Mouse (Mus musculus) liver, embryonic 11.5 days (tissue): ENCODE results near the gene Sec14l2. TPM values are rescaled to one million over a fixed set of nuclear protein-coding genes. Genes with fewer than 3 reads are reported as not detected.

Experiments used
- ATAC-seq: fragments of 200-750 bp; cut with Nextera tagmentation; replicated peaks from 2 replicates; pipeline ENCODE4 v1.8.0; 2017; ENCODE audit warnings: moderate number of reproducible peaks, mild to moderate bottlenecking, moderate TSS enrichment, moderate library complexity; ENCODE audit not compliant: low FRiP score
- DNase-seq: peaks from one replicate; pipeline ENCODE4 v3.0.0-alpha.2; 2017; ENCODE audit warnings: low spot score
- H3K27ac ChIP-seq: fragments of 300-500 bp; sonication (generic); 2 replicates; pipeline ENCODE4 v1.5.1; 2014; ENCODE audit warnings: mild to moderate bottlenecking, low read depth, low read length, control low read depth
- H3K27me3 ChIP-seq: fragments of 300-500 bp; sonication (generic); replicated peaks from 2 replicates; pipeline ENCODE4 v1.6.1; 2014; ENCODE audit warnings: low read length, mixed read lengths; ENCODE audit not compliant: control insufficient read depth, insufficient read depth
- H3K36me3 ChIP-seq: fragments of 300-500 bp; sonication (generic); 2 replicates; pipeline ENCODE4 v1.6.1; 2014; ENCODE audit warnings: mild to moderate bottlenecking, low read length, moderate library complexity, mixed read lengths; ENCODE audit not compliant: control insufficient read depth, insufficient read depth
- H3K4me1 ChIP-seq: fragments of 300-500 bp; sonication (generic); replicated peaks from 2 replicates; pipeline ENCODE4 v1.6.1; 2014; ENCODE audit warnings: low read length, mixed read lengths; ENCODE audit not compliant: control insufficient read depth, insufficient read depth
- H3K4me2 ChIP-seq: fragments of 300-500 bp; sonication (generic); 2 replicates; pipeline ENCODE4 v1.6.1; 2014; ENCODE audit warnings: mild to moderate bottlenecking, control low read depth, moderate library complexity
- H3K4me3 ChIP-seq: fragments of 300-500 bp; sonication (generic); 2 replicates; pipeline ENCODE4 v1.5.1; 2014; ENCODE audit warnings: low read depth, low read length, control low read depth
- H3K9ac ChIP-seq: fragments of 300-500 bp; sonication (generic); 2 replicates; pipeline ENCODE4 v1.6.1; 2014; ENCODE audit warnings: low read depth, low read length, control low read depth
- H3K9me3 ChIP-seq: fragments of 300-500 bp; sonication (generic); 2 replicates; pipeline ENCODE4 v1.6.1; 2016; ENCODE audit warnings: low read length, inconsistent platforms, mixed read lengths; ENCODE audit not compliant: control insufficient read depth
- WGBS: fragments of 180-500 bp; shearing (Covaris S2); extraction: QIAGEN DNeasy Blood & Tissue Kit; methylation state at CpG from one replicate; pipeline ENCODE4 v1.1.7; 2014; 5-methylcytosine and 5-hydroxymethylcytosine counted together
- polyA plus RNA-seq: library from polyadenylated mRNA; unstranded; fragments of >200 nt; fragmentation: Nextera tagmentation; extraction: Ambion mirVana; gene quantifications from 2 replicates; pipeline ENCODE4 v1.2.1, GENCODE M21; 2014

The Sec14l2 gene
- polyA plus RNA-seq, 1 experiment from 2014 or later, result 6.8 TPM

- no peak within 1 kb of the TSS for H3K9ac ChIP-seq
- ATAC-seq (no peak), DNase-seq (no peak)
- H3K9me3 ChIP-seq, result no peaks in the 10 kb centered on the region
- no peak within 1 kb of the TSS for H3K27ac ChIP-seq
- H3K27me3 ChIP-seq, result no peaks in the 10 kb centered on the region; the same call in 1 of the 2 replicates
- no peaks in the 10 kb centered on the region for H3K36me3 ChIP-seq
- 53% methylated on average over 5 of the region's 5 CpGs for WGBS
- no peak within 1 kb of the TSS for H3K4me2 ChIP-seq
- H3K4me1 ChIP-seq, result no peaks in the 10 kb centered on the region
- H3K4me3 ChIP-seq, result no peak within 1 kb of the TSS
Measured at GRCm38 (mm10) chr11:4064627-4065122, 58.5 kb downstream of the Sec14l2 start, which contains the start of gene Sec14l3. Gene Sec14l3 (plus strand): TSS chr11:4064841.

GRCm38 (mm10) chr11:4062981-4063380, 60.2 kb downstream of the Sec14l2 start:
- Histone ChIP-seq H3K4me1 (no peaks in the 10 kb centered on the region), H3K36me3 (no peaks in the 10 kb centered on the region), H3K4me3 (no peak overlapping the region), H3K27me3 (no peaks in the 10 kb centered on the region; the same call in 1 of the 2 replicates), H3K9ac (no peak overlapping the region), H3K9me3 (no peaks in the 10 kb centered on the region), H3K4me2 (no peak overlapping the region), H3K27ac (no peak overlapping the region)
- no peak for DNase-seq
- ATAC-seq, result no peak
- 44% methylated on average over 6 of the region's 6 CpGs for WGBS

GRCm38 (mm10) chr11:4062523-4062922, 60.7 kb downstream of the Sec14l2 start:
- Histone ChIP-seq H3K27me3 (no peaks in the 10 kb centered on the region; the same call in 1 of the 2 replicates), H3K27ac (no peak overlapping the region), H3K9me3 (no peaks in the 10 kb centered on the region), H3K4me1 (no peaks in the 10 kb centered on the region), H3K9ac (no peak overlapping the region), H3K4me2 (no peak overlapping the region), H3K4me3 (no peak overlapping the region), H3K36me3 (no peaks in the 10 kb centered on the region)
- WGBS, result 82% methylated on average over 4 of the region's 4 CpGs
- DNase-seq (no peak), ATAC-seq (no peak)

- WGBS, result 62% methylated on average over 5 of the region's 5 CpGs
- H3K4me1 ChIP-seq, result no peaks in the 10 kb centered on the region
Measured at GRCm38 (mm10) chr11:4060866-4061575, 62.2 kb downstream of the Sec14l2 start.

GRCm38 (mm10) chr11:4053586-4053985, 69.6 kb downstream of the Sec14l2 start:
- no peaks in the 10 kb centered on the region for H3K36me3 ChIP-seq
- H3K4me2 ChIP-seq, result no peak overlapping the region
- H3K9ac ChIP-seq, result no peak overlapping the region
- no peaks in the 10 kb centered on the region for H3K4me1 ChIP-seq
- ATAC-seq (0 out of 2 replicates have a peak, but pooled peaks have one; percentile 29), DNase-seq (peak; percentile 70)
- H3K27ac ChIP-seq, result no peak overlapping the region
- no peaks in the 10 kb centered on the region; the same call in 1 of the 2 replicates for H3K27me3 ChIP-seq
- WGBS, result 26% methylated on average over 5 of the region's 5 CpGs
- H3K9me3 ChIP-seq, result no peaks in the 10 kb centered on the region
- H3K4me3 ChIP-seq, result no peak overlapping the region

More at GRCm38 (mm10) chr11:4060866-4061575, 62.2 kb downstream of the Sec14l2 start:
- DNase-seq (no peak), ATAC-seq (no peak)
- H3K36me3 ChIP-seq, result no peaks in the 10 kb centered on the region
- no peaks in the 10 kb centered on the region; the same call in 1 of the 2 replicates for H3K27me3 ChIP-seq
- no peak overlapping the region for H3K4me2 ChIP-seq
- no peak overlapping the region for H3K27ac ChIP-seq
- no peak overlapping the region for H3K4me3 ChIP-seq
- H3K9ac ChIP-seq, result no peak overlapping the region
- H3K9me3 ChIP-seq, result no peaks in the 10 kb centered on the region

- DNase-seq (no peak), ATAC-seq (no peak)
- Histone ChIP-seq H3K9ac (no peak overlapping the region), H3K4me1 (no peaks in the 10 kb centered on the region), H3K27ac (no peak overlapping the region), H3K36me3 (no peaks in the 10 kb centered on the region), H3K4me2 (no peak overlapping the region), H3K9me3 (no peaks in the 10 kb centered on the region), H3K27me3 (no peaks in the 10 kb centered on the region), H3K4me3 (no peak overlapping the region)
- 79% methylated on average over 6 of the region's 6 CpGs for WGBS
Measured at GRCm38 (mm10) chr11:4048438-4048837, 74.8 kb downstream of the Sec14l2 start.

- Histone ChIP-seq H3K9me3 (no peaks in the 10 kb centered on the region), H3K36me3 (no peaks in the 10 kb centered on the region), H3K4me3 (no peak overlapping the region), H3K27ac (no peak overlapping the region), H3K9ac (no peak overlapping the region), H3K4me2 (no peak overlapping the region), H3K27me3 (no peaks in the 10 kb centered on the region), H3K4me1 (no peaks in the 10 kb centered on the region)
- no peak for ATAC-seq
- DNase-seq, result no peak
- 81% methylated on average over 2 of the region's 2 CpGs for WGBS
Measured at GRCm38 (mm10) chr11:4047766-4048165, 75.4 kb downstream of the Sec14l2 start.
